Mouse (Mus musculus) ES-Bruce4 (cell line): ENCODE measurements around the gene Oprd1. TPM values are rescaled to one million over a fixed set of nuclear protein-coding genes. Genes with fewer than 3 reads are reported as not detected.
A peak's percentile ranks its signal among the peaks of the same experiment; 100 is the strongest.

Experiments
- H3K27ac ChIP-seq: 2 replicates; pipeline ENCODE4 v1.5.1; 2012; ENCODE audit warnings: low read length, inconsistent platforms; ENCODE audit not compliant: insufficient read depth
- H3K27me3 ChIP-seq: 2 replicates; pipeline ENCODE4 v1.6.1; 2012; ENCODE audit warnings: mild to moderate bottlenecking, low read length, inconsistent platforms; ENCODE audit not compliant: control insufficient read depth, poor library complexity, insufficient read depth, severe bottlenecking
- H3K36me3 ChIP-seq: 2 replicates; pipeline ENCODE4 v1.6.1; 2012; ENCODE audit warnings: inconsistent platforms, mild to moderate bottlenecking, low read length, moderate library complexity; ENCODE audit not compliant: control insufficient read depth, poor library complexity, insufficient read depth, severe bottlenecking
- H3K4me1 ChIP-seq: one replicate; pipeline ENCODE4 v1.8.1; 2011; ENCODE audit warnings: low read length; ENCODE audit not compliant: control insufficient read depth, insufficient read depth
- H3K4me3 ChIP-seq: 2 replicates; pipeline ENCODE4 v1.5.1; 2011; ENCODE audit warnings: low read depth, mild to moderate bottlenecking, low read length
- H3K9ac ChIP-seq: 2 replicates; pipeline ENCODE4 v1.6.1; 2012; ENCODE audit warnings: low read depth, mild to moderate bottlenecking, inconsistent platforms; ENCODE audit not compliant: poor library complexity, severe bottlenecking
- H3K9me3 ChIP-seq: replicated peaks from 2 replicates; pipeline ENCODE4 v1.6.1; 2012; ENCODE audit warnings: mild to moderate bottlenecking, low read length, inconsistent platforms; ENCODE audit not compliant: control insufficient read depth, poor library complexity, insufficient read depth, severe bottlenecking
- CTCF ChIP-seq: IDR thresholded peaks from one replicate; pipeline ENCODE4 v1.8.1; 2011; ENCODE audit warnings: low read depth, low read length
- EP300 ChIP-seq: IDR thresholded peaks from 2 replicates; pipeline ENCODE4 v1.6.1; 2011; ENCODE audit warnings: low read depth, low read length; ENCODE audit not compliant: insufficient read depth
- POLR2A ChIP-seq: IDR thresholded peaks from one replicate; pipeline ENCODE4 v1.8.1; 2011; ENCODE audit warnings: low read length; ENCODE audit not compliant: insufficient read depth
- polyA plus RNA-seq: library from polyadenylated mRNA; stranded (reverse); fragments of >200 nt; gene quantifications from 2 replicates; pipeline ENCODE4 v1.2.4, GENCODE M21; 2011; ENCODE audit warnings: low read depth; ENCODE audit not compliant: missing spikeins, insufficient read depth, insufficient read length

Oprd1 gene
- polyA plus RNA-seq, 1 experiment, result 0.54 TPM

DNA sequence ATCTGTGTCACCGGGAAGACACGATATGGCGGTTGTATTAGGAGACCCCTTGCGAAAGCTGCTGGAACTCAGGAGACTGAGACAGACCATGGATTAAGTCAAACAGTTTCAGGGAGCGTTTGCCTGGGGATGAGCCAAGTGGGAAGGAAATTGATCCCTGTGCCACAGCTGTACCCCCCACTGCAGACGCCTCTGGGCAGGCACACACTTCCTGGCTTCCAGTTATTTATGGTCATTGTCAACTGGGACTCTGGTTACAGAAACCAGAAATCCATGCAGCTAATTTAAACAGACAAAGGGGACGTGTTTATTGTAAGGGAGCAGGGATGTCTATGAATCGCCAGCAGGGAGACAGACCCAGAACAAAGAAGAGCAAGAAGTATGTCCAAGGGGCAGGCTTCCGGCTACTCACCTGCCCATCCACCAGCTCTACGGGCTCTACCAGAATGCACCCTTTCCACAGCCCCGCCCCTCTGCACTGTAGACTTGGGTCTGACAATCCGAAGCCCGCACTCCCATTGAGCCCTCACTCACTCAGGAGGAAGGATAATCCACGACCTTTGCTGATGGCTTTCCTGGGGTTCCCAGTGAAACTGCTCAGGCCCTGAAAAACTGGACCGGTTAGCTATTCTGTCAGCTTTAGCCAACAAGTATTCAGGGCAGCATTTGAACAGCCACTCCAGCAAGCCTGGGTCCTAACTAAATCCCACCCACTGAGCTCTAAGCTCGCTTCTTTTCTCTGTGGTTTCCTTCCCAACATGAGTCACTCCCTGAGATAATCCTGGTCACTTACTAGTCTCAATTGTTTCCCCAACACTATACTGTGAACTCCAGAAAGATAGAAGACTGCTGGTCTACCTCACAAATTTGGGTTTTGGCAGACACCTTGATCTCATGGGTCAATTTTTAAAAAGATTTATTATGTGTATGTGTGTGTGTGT is 22.3 kb upstream of the Oprd1 start:
- H3K27me3 ChIP-seq, result no peaks in the 10 kb centered on the region

DNA sequence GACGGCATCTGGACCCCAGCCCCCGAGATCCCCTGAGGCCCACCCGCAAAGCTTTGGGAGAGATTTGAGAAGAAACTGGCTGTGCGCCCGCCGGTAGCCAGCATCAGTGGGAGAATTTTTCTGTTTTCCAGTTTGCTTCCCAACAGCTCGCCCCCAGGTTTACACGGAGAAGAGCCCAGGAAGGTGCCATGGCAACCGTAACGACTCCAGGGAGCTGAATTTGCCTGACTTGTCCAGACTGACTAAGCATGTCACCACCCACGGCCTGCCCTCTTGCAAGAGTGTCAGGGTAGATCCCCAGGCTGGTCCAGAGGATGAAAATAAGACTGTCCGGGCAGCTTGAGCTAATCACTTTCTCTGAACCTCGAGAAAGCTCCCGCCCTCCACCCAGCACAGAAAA is 21.4 kb upstream of the Oprd1 start:
- Histone ChIP-seq H3K4me3 (peak overlapping the region; percentile 5; the same call in 1 of the 2 replicates), H3K36me3 (no peaks in the 10 kb centered on the region), H3K27me3 (no peaks in the 10 kb centered on the region), H3K9me3 (no peaks in the 10 kb centered on the region), H3K4me1 (no peaks in the 10 kb centered on the region), H3K9ac (0 out of 2 replicates have a peak overlapping the region, but pooled peaks have one; percentile 26), H3K27ac (no peak overlapping the region)
- TF ChIP-seq CTCF (no peak), EP300 (no peak), POLR2A (no peak)

More for the DNA sequence above, 22.3 kb upstream of the Oprd1 start:
- Histone ChIP-seq H3K9ac (no peak overlapping the region), H3K36me3 (no peaks in the 10 kb centered on the region), H3K27ac (no peak overlapping the region), H3K9me3 (no peaks in the 10 kb centered on the region), H3K4me1 (peaks cover 2% of the 10 kb centered on the region), H3K4me3 (no peak overlapping the region)
- TF ChIP-seq EP300 (no peak), POLR2A (no peak), CTCF (no peak)

DNA sequence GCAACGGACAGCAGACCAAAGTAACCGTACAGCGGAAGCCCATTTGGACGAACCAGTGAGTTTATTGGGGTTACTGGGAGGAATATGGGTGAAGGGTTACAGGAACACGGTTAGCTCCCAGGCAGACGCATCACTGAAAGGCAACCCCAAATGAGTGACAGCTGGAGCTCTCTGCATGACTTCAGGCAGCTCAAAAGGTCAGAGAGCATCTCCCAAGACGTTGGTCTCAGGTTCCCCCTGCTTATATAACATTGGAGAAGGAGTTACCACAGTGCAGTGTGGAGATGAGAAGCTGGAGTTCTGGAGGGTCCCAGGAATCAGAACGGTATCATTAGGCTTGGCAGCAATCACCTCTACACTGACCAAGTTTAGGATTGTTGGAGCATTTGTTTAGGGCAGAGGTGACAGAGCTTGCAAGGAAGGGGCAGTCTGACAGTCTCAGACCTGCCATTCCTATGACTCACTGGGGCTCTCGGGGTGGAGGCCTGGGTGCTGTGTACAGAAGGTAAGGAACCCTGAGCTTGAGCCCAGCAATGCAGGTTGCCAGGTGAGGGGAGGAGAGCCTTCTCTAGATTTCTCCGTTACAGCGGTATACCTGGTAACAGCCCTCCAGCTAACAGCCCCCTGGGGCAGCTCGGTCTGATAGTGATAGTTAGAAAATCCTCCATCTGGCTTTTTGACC is 12.8 kb upstream of the Oprd1 start:
- no peak overlapping the region for H3K9ac ChIP-seq
- no peaks in the 10 kb centered on the region for H3K9me3 ChIP-seq
- H3K27ac ChIP-seq, result no peak overlapping the region

DNA sequence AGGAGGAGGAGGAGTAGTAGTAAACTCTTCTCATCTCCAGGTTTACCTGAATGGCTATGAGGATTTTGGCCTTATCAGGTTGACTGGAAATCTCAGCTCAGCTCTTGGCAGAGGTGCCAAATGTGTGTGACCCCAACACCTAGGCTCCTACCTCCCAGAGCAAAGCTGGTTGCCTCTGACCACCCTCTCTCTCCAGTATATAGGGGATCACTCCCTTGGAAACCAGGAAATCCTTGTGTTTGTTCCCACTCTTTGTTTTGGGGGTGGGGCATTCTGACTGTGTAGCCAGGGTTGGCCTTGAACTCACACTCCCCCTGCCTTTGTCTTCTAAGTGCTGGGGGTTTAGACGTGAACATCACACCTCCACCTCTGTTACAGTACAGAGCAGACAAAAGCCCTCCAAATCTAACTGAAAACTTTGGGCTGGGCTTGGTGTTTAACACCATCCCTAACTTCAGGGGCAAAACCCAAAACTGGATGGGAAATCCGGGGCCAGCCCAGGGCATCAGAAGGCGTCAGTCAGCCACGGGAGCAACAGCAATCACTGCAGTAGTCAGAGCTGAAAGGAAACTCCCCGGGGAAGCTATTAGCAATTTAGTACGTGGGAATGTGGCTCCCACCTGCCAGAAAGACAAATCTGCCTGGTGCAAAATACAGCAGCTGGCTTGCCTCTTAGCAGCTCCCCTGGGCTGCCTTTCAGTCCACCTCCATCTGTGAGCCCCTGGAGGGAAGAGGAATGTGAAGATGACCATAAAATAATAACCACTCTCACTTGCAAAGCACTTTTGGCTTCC is 10.8 kb upstream of the Oprd1 start:
- Histone ChIP-seq H3K27ac (0 out of 2 replicates have a peak overlapping the region, but pooled peaks have one; percentile 2), H3K4me1 (no peaks in the 10 kb centered on the region), H3K27me3 (no peaks in the 10 kb centered on the region), H3K9me3 (no peaks in the 10 kb centered on the region), H3K36me3 (no peaks in the 10 kb centered on the region), H3K9ac (no peak overlapping the region), H3K4me3 (no peak overlapping the region)
- no peak for TF ChIP-seq POLR2A
- no peak for TF ChIP-seq EP300
- no peak for TF ChIP-seq CTCF

More for the DNA sequence above, 12.8 kb upstream of the Oprd1 start:
- Histone ChIP-seq H3K4me3 (no peak overlapping the region), H3K27me3 (no peaks in the 10 kb centered on the region), H3K4me1 (no peaks in the 10 kb centered on the region), H3K36me3 (no peaks in the 10 kb centered on the region)
- TF ChIP-seq POLR2A, result no peak
- no peak for TF ChIP-seq EP300
- TF ChIP-seq CTCF, result no peak

DNA sequence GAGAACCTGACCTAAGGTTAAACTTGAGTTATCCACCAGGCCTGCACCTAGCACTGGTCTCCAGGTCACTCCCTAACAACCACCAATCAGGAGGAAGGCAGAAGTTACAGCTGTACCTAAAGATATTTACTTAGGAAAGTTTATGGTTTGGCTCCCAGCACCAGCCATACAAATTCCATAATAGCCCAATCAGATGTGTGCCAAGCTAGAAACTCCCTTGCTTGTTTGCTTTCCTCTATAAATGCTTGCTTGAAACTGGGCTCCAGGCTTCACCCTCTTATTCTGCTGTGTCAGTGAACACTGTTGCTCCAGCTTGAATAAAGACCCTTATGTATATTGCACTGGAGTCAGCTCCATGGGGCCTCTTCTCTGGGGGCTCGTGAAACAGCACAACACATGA is 7.4 kb upstream of the Oprd1 start:
- Histone ChIP-seq H3K4me3 (no peak overlapping the region), H3K9me3 (no peaks in the 10 kb centered on the region), H3K36me3 (no peaks in the 10 kb centered on the region), H3K27ac (no peak overlapping the region), H3K4me1 (no peaks in the 10 kb centered on the region), H3K27me3 (no peaks in the 10 kb centered on the region), H3K9ac (no peak overlapping the region)
- TF ChIP-seq EP300 (no peak), CTCF (no peak), POLR2A (no peak)

DNA sequence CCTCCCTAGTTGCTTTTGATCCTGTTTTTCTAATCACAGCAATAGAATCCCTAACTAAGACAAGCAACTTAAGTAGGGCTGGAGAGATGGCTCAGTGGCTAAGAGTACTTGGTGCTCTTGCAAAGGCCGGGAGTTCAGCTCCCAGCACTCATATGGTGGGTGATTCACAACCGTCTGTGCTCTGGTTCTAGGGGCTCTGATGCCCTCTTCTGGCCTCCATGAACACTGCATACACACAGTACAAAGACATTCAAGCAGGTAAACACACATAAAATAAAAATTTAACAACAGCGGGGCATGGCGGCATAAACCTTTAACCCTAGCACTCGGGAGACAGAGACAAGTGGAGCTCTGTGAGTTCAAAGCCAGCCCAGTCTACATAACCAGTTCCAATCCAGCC is 1.9 kb upstream of the Oprd1 start:
- TF ChIP-seq EP300 (no peak), CTCF (peak; percentile 64), POLR2A (no peak)
- H3K27ac ChIP-seq, result no peak overlapping the region
- peaks cover 3% of the 10 kb centered on the region; the same call in 1 of the 2 replicates for H3K27me3 ChIP-seq
- no peaks in the 10 kb centered on the region for H3K36me3 ChIP-seq
- H3K9ac ChIP-seq, result no peak overlapping the region
- no peaks in the 10 kb centered on the region for H3K9me3 ChIP-seq
- H3K4me3 ChIP-seq, result no peak overlapping the region
- H3K4me1 ChIP-seq, result no peaks in the 10 kb centered on the region
